Mouse (Mus musculus) kidney, adult 18-20 months (tissue): ENCODE data around the gene Cse1l.

Experiments used
- DNase-seq: peaks from one replicate; pipeline ENCODE4 v3.0.0; 2021

Gene Cse1l

DNA sequence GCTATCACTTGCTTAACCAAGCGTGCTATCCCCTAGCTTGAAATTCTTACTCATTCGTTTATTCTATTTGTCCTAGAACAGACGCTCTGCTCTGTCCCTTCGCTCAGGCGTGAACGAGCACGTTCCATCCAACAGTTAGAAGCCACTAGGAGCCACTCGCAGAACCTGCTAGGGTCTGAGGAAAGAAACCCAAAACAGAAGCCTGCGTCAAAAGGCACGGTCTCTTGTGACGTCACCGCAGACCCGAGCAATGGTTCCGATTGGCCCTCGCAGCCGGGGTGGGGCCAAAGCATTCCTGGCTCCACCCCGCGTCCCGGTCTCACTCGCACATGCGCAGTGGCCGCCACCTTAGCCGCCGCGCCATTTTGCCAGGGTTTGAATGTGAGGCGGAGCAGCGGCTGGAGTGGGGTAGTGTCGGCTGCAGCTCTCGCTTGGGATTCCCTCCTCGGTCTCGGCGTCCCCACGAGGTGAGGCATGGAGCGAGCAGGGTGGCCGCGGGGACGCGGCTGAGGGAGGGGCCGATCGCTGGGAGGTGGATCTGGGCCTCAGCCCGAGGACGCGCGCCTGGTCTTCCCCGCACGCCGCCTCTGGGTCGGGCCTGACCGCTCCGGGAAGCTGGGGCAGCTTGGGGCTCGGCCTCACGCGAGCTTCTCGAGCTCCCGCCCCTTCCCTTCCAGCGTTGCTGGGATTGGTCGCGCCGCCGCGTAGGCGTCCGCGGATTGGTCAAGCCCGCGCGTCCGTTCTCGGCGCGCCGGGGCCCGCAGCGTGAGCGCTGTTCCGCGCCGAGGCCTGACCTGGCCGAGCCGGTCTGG is at the start of gene Cse1l:
TSS of gene Cse1l (plus strand) at position 330 of the 812 bp plus-strand sequence.
- peak; percentile 97 for DNase-seq

DNA sequence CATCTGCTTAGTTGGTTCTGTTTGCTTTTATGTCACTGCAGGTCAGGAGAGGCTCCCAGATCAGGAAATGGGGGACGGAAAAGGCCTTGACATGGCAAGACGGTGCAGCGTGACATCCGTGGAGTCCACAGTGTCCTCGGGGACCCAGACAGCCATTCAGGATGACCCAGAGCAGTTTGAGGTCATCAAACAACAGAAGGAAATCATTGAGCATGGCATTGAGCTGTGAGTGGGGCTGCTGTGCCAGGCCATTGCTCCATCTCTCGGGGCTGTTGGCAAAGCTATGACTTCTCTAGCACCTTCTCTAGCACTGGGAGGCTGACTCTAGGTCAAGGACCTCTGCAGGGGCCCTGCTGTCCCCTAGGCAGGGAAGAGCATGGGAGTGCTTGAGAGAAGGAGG is 49.5 kb upstream of the Cse1l start:
- DNase-seq: no peak

DNA sequence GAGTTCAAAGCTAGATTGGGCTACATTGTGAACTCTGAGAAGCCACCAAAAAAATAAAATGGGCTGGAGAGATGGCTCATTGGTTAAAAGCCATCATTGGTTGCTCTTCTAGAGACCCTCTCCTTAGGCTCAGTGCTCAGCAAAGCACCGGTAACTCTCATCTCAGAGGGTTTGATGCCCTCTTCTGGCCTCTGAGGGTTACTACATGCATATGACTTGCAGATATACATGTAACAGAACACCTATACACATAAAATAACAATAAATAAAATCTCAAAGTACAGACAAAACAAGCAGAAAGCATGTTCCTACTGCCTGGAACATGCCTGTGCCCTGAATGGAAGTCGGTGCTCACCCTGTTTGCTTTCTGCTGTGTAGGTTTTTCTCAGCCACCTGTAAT is 48.7 kb upstream of the Cse1l start:
- DNase-seq: no peak

DNA sequence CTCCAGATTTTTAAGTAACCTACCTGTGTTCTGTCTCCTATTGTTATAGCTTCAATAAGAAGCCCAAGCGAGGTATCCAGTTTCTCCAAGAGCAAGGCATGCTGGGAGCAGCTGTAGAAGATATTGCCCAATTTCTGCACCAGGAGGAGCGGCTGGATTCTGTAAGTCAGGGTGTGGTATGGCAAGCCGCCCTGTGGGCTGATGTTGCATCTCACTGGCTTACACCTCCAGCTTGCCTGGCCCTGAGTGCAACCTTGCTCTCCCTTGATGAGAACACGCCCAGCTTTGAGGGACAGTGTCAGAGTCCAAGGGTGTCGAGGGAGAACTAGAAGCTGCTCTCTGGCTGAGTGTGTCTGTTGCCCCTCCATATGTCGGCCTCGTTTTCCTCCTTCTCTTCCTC is 46.6 kb upstream of the Cse1l start:
- DNase-seq: no peak

DNA sequence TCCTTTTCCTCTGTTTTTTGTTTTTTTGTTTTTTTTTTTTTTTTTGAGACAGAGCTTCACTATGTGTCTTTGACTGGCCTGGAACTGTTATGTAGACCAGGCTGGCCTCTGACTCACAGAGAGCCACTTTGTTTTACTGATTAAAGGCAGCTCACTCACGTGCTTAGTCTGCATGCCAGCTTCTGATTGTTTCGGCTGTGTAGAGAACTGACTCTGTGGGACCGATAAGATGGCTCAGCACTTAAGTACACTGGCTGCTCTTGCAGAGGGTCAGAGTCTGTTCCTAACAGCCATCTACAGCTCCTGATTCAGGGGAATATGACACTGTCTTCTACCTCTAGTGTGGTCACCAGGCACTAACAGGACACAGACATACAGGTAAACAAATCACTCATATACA is 43.3 kb upstream of the Cse1l start:
- DNase-seq: no peak

DNA sequence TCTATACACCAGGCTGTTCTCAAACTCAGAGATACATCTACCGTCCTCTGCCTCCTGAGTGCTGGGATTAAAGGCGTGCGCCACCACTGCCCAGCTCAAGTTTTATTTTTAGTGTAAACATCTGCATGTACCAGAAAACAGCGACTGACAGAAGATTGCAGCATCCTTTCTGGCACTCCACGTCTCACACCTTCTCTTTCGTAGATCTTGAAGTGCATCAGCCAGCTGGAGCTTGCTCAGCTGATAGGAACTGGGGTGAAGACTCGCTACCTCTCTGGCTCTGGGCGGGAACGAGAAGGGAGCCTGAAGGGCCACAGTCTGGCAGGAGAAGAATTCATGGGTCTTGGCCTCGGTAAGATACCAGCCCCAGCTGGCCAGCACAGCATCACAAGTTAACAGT is 40.4 kb upstream of the Cse1l start:
- no peak for DNase-seq

DNA sequence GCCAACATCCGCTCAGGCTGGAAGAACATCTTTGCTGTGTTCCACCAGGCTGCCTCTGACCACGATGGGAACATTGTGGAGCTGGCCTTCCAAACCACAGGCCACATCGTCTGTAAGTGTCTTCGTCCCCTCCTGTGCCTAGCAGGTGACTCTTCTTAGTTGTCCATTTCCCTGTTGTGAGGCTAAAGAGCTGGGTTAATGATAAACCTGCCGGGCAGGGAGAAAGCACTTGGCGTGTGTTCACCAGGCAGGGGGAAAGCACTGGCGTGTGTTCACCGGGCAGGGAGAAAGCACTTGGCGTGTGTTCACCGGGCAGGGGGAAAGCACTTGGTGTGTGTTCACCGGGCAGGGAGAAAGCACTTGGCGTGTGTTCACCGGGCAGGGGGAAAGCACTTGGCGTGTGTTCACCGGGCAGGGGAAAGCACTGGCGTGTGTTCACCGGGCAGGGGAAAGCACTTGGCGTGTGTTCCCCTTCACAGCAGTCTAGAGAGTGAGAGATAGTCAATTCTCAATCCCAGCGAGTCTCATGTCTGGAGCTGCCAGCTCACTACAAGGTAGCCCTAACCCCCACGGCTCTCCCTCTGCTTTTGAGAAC is 35.5 kb upstream of the Cse1l start:
- DNase-seq: peak; percentile 46

DNA sequence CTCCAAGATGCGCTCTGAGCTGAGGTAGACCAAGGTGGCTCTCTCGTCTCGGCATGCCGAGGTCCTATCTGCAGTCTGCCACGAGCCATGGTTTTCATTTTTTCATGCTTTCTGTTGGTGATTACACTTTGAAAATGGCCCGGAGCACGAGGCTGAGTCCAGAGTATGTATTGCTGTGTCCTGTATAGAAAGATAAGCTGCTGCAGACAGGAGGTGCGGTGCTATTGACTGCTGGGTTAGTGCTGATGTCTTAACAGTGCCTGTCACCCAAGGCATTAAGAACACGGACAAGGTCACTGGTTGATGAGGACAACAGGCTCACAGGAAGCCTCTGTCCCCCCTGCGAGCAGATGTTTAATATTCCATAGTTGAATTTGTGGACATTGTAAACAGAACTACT is 34.9 kb upstream of the Cse1l start:
- DNase-seq: no peak

DNA sequence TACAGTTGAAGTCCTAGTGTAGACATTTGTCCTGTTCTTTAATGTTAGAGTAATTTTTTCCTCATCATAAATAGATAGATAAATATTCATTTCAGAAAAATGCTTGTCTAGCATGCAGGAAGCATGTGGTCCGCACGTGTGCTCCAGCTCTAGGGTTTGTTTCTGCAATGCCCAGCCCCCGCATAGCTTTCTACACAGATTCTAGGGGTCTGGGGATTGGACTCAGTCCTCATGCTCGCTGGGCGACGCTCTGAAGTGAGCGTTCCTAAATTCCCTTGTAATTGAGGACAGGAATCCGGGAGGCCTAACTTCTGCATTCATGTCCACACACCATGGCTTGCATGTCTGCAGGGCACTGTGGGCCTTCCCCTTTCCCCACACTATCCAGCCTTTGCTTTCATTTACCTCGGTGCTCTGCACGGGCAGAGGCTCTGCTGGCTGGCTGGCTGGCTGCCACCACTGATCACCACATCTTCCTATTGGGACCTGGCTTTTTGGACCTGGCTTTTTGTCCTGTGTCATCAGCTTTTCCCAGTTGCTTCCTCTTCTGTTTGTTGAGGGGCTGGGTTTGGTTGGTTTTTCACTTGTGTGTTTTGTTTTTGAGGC is 31.1 kb upstream of the Cse1l start:
- DNase-seq: no peak

DNA sequence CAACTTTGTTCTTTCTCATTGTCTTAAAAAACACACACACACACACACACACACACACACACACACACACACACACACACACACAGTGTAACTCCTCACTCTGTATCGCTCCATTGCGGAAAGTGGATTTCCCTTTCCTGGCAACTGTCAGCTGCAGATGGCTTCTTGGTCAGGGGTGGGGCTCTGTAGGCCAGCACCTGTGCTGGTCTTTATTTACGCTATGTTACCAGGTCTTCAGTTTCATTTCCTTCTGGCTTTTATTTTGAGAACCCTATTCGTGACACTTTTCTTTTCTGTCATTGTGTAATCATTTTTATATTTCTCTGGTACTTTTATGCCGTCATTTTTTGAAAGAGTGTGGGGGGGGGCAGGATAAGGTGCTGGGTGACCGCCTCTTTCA is 30.3 kb upstream of the Cse1l start:
- no peak for DNase-seq

DNA sequence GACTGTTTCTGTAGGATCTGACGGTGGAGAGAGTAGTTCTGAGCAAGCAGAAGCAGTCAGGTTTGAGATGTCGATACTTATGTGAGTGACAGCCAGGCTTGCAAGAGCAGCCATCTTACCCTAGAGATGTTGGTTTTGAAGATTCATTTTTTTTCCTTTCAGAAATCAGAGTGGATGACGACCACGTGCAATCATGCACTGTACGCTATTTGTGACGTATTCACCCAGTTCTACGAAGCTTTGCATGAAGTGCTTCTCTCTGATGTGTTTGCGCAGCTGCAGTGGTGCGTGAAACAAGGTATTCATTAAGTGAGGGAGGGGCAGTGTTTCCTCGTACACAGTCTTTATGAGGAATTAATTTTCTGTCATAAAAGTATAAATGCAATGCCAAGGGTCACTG is 29.5 kb upstream of the Cse1l start:
- DNase-seq: no peak

DNA sequence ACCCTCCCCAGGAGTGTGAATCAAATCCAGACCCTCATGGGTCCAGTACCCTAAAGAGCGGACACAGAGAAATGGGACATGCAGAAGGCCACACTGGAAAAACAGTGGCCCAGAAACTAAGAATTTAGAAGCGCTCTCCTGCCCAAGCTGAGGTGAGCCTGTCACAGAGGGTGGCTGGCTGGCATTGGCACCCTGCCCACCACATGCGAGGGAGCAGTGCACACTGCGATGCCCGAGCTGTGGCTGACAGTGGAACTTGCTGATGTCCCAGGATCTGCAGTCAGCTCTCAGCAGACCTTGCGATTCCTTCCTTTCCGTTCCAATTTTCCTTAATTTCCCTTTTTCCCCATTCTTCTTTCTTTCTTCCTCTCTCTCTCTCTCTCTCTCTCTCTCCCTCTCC is 20.8 kb upstream of the Cse1l start:
- DNase-seq: no peak

DNA sequence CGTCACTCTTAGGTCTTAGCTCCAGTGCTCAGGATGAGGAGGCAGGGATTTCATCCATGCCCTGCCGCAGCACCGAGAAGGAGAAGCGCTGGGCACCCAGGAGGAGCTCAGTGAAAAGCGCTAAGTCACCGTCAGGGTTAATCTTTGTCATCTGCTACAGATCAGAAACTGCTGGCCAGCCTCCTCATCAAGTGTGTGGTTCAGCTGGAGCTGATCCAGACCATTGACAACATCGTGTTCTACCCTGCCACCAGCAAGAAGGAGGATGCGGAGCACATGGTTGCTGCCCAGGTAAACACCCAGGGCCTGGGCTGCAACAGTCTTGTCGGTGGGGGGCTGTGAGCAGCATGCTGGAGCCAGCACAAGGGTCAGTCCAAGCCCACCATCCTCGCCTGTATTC is 20.2 kb upstream of the Cse1l start:
- DNase-seq: no peak

DNA sequence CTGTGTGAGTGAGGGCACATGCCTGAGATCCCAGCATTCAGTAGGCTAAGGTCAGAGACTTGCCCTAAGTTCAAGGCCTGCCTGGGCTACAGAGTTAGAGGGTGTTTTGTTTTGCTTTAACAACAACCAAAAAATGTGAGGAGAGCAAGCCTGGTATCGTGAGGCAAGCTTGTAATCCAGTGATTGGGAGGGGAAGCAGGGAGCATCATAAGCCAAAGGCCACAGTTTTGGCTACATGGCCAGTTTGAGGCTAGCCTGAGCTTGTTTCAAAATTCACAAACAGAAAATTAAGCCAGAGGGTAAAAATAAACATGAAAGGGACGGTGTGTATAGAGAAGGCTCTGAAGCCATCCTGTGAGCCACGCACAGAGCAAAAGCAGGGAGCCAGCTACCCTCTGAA is 19.6 kb upstream of the Cse1l start:
- DNase-seq: no peak

DNA sequence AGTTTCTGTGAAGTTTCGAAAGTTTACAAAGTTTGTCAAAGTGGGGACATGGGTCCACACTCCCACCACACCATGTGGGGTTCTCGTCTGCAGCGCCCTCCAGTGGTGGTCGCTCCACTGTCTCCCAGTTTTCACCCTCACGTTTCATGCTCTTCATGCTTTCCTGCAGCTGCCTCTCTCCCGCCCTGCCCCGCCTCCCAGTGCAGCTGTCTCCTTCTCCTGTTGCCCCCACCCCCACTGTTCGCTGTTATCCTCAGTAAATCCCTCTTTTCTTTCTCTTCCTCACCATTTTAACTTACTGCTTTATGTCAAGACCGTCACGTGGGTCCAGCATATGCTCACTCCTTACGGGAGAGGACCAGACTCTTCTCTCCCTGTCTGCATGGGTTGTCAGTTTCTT is 18.0 kb upstream of the Cse1l start:
- DNase-seq: no peak

DNA sequence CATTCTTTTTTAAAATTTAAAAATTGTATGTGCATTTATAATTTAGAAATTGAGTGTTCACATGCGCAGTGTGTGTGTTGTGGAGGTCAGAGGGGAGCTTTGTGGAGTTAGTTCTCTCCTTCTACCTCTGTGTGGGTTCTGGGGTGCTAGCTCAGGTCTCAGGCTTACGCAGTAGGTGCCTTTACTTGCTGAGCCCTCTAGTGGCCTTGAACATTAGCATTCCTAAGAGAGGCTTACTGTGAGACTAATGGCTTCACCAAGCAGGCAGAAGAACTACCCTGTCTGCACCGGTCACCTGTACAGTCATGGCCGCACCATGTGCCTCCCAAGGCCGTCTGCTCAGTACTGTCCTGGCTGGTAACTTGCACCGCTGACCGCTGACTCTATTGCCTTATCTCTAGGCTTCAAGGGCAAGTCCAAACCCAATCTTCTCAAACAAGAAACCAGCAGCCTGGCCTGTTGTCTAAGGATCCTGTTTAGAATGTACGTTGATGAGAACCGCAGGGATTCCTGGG is 14.4 kb upstream of the Cse1l start:
- no peak for DNase-seq

DNA sequence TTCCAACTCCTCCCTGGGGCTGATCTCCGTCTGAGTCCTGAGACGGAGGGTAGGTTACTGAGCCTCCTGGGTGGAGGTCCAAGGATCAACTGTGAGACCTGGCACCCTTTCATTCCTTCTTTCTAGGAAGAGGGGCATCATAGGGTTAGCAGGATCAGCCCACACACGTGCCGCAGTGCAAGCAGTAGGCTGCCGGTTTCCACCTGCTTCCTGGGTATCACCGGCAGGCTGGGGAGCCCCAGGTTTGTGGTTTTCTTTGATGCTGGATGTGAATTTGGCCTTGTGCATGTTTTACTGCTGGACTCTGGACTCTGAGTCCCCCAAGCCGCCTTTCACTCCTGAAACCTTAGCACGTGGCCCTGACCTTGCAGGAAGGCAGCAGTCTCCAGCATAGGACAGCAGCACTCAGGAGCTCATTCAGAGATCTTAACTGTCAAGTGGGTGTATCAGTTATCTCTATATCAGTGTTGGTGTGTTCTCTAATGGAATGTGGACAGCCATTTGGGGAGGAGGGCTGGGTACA is 13.6 kb upstream of the Cse1l start:
- DNase-seq: peak; percentile 29

DNA sequence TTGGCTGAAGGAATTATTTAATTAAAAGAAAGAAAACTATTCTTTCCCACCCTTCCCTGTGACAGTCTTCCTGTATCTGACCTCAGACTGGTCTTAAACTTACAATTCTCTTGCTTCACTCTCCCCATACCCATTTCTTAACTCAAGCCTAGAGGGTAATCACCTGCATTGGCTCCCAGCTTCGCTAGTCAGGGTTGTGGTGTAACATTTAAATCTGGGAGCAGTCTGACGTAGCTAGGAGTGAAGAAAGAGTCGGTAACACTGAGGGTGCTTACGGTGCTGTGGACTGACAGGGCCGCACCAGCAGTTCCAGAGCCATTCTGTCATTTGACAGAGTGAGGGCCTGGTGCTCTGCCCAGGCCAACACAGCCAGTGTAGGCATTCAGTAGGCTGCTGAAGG is 12.8 kb upstream of the Cse1l start:
- no peak for DNase-seq

DNA sequence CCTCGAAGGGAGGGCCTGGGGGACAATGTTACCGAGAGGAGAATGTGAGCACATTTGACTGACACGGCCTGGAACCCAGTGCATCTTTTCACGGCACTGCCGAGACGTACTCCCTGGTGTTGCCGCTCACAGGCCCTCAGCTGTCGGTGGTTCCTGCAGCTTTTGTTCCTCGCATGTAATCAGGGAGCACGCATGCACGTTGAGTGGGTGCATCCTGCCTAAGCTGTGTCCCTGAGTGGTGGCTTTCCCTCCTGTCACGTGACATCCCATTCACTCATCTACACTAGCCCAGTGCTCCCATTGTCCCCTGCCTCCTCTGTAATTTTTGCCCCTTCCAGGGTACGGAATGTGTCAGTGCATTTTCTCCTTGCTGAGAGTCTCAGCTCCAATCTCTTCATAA is 9.5 kb upstream of the Cse1l start:
- no peak for DNase-seq

DNA sequence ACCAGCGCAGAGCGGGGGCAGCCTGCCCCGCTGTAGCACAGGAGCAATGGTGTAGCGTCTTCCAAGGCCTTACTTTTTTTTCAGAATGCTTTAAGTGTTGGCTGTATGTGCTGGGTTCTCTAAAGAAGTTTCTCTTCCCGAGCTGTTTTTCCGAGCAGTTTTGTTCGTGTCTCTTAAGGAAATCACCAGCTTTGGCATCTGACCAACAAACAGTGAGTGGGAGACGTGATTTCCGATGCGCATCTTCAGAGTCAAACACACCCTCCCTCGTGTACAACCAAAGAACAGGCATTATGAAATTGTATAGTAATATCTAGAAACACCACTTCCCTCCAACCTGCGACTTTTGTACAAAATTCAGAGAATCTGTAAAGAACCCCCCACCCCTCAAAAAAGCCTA is 8.9 kb upstream of the Cse1l start:
- no peak for DNase-seq

DNA sequence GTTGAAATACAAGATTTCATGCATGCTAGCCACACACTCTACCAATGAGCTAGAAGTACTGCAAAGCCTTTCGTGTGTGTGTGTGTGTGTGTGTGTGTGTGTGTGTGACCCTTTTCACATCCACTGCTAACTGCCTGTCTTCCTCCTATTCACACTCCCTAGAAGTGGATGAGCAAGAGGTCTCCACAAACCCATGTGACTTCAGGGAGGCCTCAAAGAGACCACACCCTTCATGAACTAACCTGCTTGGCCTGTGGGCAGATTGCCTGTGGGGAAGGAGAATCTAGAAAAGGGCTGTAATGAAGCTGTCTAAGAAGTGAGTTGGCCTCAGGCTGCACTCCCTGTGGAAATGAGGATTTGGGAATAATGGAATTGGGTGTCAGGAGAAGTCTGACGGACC is 6.7 kb upstream of the Cse1l start:
- no peak for DNase-seq

DNA sequence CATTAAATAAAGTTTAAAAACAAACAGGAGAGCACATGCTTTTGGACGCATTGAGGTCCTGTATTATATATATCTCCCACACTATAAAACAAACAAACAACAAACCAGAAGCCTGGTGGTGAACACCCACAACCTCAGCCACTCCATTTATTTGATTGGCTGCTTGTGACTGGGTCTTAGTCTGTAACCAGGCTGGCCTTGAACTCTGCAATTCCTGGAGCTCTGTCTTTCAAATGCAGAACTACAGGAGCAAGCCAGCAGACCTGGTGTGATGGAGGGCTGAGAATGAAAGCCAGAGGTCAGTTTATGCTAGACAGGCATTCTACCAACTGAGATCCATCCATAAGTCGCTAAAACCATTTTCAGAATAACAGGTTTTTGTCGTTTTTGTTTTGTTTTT is 6.1 kb upstream of the Cse1l start:
- no peak for DNase-seq

DNA sequence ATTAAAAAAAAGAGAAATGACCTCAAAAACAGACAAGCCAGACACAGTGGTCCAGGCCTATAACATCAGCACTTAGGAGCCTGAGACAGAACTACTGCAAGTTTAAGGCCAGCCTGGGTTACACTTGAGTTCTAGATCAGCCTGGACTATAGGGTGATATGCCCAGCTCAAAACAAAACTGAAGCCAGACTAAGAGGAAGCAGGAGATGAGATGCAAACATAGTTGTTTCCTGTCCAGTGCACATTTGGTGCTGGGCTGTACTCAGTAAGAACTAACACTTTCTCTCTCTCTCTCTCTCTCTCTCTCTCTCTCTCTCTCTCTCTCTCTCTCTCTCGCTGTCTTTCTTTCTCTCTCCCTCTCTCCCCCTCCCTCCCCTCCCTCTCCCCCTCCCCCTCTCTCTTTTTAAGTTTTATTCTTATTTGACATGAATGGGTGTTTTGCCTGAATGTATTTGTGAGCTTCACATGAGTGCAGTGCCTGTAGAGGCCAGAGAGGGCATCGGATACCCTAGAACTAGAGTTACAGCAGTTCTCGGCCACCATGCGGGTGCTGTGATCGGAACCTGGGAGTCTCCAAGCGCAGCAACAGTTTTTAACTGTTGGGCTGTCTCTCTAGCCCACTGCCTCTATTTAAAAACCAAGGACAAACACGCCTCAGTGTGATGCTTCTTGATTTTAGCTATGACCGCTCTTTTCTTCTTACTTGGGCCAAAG is 4.9 kb upstream of the Cse1l start:
- no peak for DNase-seq
